Mouse (Mus musculus) layer of hippocampus, adult 9-10 months (tissue): Measurements from ENCODE around the gene Plppr2.

ENCODE experiments used
- DNase-seq: peaks from one replicate; pipeline ENCODE4 v3.0.0; 2022; ENCODE audit warnings: low spot score

Plppr2 gene

GRCm38 (mm10) chr9:21961366-21961980, 24.6 kb downstream of the Plppr2 start:
- no peak for DNase-seq

DNA sequence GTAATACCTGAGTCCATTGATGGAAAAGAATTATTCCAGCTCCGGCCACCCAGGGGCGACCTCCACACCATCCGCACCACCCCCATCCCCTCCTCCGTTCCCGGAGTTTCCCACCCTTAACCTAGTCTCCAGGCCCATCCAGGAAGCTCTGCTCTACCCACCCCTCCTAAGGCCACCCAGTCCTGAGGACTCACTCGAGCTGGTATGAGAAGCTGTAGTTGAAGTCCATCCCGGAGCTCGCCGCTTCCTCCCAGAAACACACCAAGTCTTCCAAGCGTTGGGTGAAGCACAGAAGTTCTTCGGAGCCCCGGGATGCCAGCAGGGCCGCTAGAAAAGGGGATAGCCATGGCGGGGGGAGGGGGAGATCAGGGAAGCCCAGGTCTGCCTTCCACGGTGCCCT, 25.2 kb downstream of the Plppr2 start:
- no peak for DNase-seq

DNA sequence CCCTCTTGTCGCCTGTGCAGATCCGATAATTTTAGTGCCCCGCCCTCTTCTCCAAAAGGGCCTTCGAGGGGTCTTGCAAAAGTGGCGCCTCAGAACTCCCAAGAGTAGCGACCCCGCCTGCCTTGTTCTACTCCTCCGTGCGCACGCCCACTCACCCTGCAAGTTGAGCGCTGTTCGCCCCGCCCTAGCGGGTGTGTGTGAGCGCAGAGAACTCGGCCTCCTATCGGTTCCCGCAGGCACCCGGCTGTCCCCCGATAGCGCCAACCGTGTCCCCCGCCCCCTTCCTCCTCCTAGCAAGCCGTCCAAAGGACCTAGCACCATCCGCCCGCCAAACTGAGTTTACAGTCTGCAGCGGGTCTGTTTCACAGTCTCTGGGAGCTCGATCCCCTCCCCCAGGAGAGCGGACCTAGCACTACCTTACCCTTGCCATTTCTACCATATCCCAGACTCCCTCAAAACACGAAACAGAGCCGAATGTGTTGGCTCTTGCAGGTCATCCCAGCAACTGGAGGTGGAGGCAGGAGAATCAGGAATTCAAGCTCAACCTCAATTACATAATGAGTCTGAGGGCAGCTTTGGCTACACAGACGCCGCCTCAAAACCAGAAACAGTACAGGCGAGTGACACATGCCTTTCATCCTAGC, 25.7 kb downstream of the Plppr2 start:
- DNase-seq: no peak

GRCm38 (mm10) chr9:21963417-21963816, 26.6 kb downstream of the Plppr2 start, which contains the start of gene Epor:
Gene Epor (minus strand): TSS chr9:21963506.
- no peak for DNase-seq

DNA sequence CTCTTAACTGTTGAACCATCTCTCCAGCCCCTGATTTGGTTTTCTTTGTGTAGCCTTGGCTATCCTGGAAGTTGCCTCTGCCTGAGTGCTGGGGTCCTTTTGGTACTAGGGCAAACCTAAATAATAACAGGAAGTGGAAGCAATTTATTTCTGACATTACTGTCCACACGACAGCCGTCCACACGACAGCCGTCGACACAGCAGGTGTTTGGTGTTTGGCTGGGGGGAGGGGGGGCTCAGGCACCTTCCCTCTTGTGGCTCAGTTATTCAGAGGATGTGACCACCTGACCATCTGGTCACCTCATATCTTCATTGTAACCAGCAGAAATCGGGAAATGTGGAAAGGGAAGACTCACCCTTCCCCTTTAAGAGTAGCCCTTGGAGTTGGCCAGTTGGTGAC, 32.0 kb downstream of the Plppr2 start:
- DNase-seq: no peak

- DNase-seq: no peak
These were observed 32.5 kb downstream of the Plppr2 start for GRCm38 (mm10) chr9:21969304-21969703.

GRCm38 (mm10) chr9:21976626-21977175, 39.9 kb downstream of the Plppr2 start:
- DNase-seq: no peak

DNA sequence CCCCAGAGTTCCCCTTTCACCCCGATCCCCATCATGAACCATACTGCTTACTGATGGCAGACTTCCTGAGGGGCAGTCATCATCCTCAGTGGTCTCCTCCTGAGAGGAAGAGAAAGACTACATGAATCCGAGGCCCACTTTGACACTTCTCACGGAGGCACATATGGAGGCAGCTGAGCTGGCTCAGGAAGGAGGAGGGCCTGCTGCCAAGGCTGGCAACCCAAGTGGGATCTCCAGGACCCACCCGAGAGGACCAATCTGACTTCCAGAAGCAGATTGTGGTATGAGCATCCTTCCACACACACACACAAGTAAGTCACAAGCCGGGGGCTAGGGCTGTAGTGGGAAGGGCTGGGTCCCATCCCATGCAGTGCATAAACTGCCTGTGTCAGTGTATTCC, 40.5 kb downstream of the Plppr2 start:
- DNase-seq: no peak

DNA sequence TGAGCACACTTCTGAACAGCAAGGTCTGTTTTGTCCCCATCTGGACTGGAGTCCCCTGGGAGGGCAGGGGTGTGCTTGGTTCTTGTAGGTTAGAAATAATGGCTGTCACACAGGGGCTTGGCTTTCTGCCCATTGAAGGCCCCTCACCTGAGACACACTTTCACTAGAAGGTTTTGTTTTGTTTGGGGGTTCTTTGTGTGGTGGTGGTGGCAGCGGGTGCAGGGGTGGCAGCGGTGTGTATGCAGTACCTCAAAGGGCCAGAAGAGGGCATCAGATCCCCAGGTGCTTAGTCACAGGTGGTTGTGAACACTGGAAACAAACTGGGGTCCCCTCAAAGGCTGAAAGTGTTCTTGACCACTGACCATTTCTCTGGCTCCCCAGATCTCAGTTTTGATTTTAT, 41.1 kb downstream of the Plppr2 start:
- DNase-seq: no peak

DNA sequence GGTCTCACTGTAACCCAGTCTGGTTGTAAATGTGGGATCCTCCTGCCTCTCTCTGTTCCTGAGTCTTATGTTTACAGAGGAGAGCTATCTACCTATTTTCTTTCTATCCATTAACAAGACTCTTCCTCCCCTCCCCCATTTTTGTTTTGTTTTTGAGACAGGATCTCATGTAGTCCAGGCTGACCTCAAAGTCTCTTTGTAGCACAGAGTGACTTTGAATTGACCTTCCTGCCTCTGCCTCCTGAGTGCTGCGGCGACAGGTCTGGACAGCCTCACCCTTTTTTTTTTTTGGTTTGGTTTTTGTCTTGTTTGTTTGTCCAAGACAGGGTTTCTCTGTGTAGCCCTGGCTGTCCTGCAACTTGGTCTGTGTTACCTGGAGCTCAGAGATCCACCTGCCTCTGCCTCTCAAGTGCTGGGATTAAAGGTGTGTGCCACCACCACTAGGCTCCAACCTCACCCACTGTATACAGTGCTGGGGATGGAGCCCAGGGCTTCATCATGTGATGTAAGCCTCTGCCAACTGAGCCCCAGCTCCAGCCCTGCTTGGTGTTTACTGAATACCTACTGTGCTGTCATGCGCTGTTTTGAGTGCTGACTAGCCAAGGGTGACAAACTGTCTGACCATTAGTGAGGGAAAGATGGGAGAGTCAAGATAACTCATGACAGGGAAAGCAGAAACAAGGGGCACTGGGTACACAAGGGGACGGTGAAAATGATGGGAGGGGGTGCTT, 41.7 kb downstream of the Plppr2 start:
- no peak for DNase-seq

DNA sequence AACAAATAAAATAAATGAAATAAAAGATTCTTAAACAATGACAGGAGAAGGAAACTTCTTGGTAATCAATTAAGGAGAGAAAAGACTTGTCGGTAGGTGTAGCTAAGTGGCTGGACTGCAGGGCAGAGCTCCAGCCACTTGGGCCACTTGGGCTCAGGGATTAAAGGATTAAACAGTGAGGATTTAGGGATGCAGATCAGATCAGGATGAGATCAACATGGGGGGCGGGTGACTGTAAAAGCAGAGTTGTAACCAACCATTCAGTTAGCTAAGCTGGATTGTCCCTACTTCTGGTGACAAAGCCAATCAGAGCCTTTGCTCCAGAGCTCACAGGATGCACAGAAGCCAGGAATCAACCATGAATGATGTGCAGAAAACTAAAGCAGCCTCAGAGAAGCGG, 47.1 kb downstream of the Plppr2 start:
- DNase-seq: no peak

- DNase-seq: no peak
These were observed 50.9 kb downstream of the Plppr2 start for GRCm38 (mm10) chr9:21987592-21988342.

GRCm38 (mm10) chr9:21988421-21989101, 51.7 kb downstream of the Plppr2 start:
- no peak for DNase-seq

DNA sequence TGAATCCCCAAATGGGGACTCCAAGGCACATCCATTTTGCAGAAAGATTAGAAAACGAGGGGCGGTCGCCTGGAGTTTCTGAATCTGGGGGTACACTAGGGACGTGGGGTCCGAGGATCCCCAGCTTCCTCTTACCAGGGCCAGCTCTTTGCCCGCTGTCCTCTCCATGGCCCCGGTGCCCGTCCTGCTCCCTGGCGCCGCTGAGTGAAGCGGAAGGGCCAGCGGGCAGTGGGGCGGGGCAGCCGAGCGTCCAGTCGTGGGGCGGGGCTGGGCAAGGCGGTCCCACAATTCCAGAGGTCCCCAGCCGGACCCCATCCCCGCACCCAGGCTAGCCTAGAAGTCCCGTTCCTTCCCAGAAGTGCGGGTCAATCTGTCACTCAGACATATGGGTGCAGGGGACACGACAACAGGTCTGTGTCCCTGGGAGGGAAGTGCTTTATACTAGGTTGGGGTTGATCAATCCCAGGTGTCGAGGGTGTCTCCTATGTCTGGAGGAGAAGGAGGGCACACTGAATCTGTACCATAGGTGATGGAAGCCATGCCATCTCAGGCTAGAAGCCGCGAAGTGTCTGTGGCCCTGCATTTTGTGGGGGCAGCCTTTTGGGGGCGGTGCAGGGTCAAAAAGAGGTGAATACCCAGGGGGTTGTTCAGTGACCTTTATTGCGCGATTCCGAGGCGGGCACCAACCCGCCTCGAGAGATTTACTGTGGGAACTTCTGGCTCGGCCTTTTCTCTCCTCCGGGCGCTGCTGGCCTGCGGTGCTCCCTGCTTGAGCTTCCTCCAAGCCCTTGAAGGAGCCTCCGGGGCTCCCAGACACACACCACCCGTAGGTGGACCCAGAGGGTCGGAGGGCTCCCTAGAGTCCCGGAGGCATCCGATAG, 52.6 kb downstream of the Plppr2 start, which contains the start of gene Rgl3:
TSS of gene Rgl3 (minus strand) at position 217 of the 881 bp plus-strand sequence.
- no peak for DNase-seq

- no peak for DNase-seq
These were observed 55.4 kb downstream of the Plppr2 start for GRCm38 (mm10) chr9:21992227-21992626.

DNA sequence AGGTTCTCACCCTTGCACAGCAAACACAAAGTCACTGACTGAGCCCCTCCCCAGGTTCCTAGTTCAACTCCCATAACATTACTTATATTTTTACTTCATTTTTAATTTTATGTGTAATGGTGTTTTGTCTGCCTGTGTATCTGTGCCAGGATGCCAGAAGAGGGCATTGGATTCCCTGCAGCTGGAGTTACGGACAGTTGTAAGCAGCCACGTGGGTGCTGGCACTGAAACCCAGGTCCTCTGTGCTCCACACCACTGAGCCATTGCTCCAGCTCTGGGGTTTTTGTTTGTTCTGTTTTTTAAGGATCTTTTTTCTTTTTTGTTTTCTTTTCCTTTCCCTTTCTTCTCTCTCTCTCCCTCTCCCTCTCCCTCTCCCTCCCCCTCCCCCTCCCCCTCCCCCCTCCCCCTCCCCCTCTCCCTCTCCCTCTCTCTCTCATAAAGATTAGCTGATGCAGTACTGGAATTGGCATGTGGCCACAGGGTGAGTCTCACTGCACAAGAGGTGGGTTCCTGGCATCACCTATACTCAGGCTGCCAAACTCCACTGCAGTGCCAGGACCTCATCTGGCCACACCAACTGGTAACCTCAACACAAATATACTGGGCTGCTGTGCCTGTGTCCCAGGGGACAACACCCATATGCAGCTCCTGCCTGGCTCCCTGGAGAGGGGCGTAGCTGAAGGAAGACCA, 59.5 kb downstream of the Plppr2 start:
- no peak for DNase-seq
